Mouse (Mus musculus) neural tube, embryonic 14.5 days (tissue): ENCODE measurements at regions not wholly inside any gene's neighbourhood (a gene's known extent, or its start where the extent isn't known, plus 50 kb on each side); places are given as distances from the start of the nearest gene placed in this dataset.

Experiments used
- ATAC-seq: fragments of 200-750 bp; cut with Nextera tagmentation; 2 replicates; pipeline ENCODE4 v1.8.0; 2017; ENCODE audit warnings: low read depth, mild to moderate bottlenecking, moderate TSS enrichment, moderate library complexity
- H3K27ac ChIP-seq: fragments of 300-500 bp; sonication (generic); 2 replicates; pipeline ENCODE4 v1.5.1; 2014; ENCODE audit warnings: low read depth, mild to moderate bottlenecking, control low read depth, low read length, moderate library complexity, mixed read lengths
- H3K27me3 ChIP-seq: fragments of 300-500 bp; sonication (generic); 2 replicates; pipeline ENCODE4 v1.6.1; 2014; ENCODE audit warnings: low read length; ENCODE audit not compliant: control insufficient read depth, insufficient read depth
- H3K36me3 ChIP-seq: fragments of 300-500 bp; sonication (generic); 2 replicates; pipeline ENCODE4 v1.6.1; 2014; ENCODE audit warnings: low read length, mixed read lengths; ENCODE audit not compliant: control insufficient read depth, insufficient read depth
- H3K4me1 ChIP-seq: fragments of 300-500 bp; sonication (generic); 2 replicates; pipeline ENCODE4 v1.6.1; 2014; ENCODE audit warnings: low read length; ENCODE audit not compliant: control insufficient read depth, insufficient read depth
- H3K4me2 ChIP-seq: fragments of 300-500 bp; sonication (generic); 2 replicates; pipeline ENCODE4 v1.6.1; 2014; ENCODE audit warnings: mild to moderate bottlenecking, low read depth, low read length, control low read depth
- H3K4me3 ChIP-seq: fragments of 300-500 bp; sonication (generic); 2 replicates; pipeline ENCODE4 v1.5.1; 2014; ENCODE audit warnings: low read depth, low read length, control low read depth, mixed read lengths
- H3K9ac ChIP-seq: fragments of 300-500 bp; sonication (generic); replicated peaks from 2 replicates; pipeline ENCODE4 v1.6.1; 2014; ENCODE audit warnings: low read depth, mild to moderate bottlenecking, control low read depth, low read length, mixed read lengths
- H3K9me3 ChIP-seq: fragments of 300-500 bp; sonication (generic); 2 replicates; pipeline ENCODE4 v1.6.1; 2016; ENCODE audit warnings: low read length; ENCODE audit not compliant: control insufficient read depth
- WGBS: fragments of 180-500 bp; shearing (Covaris S2); extraction: QIAGEN DNeasy Blood & Tissue Kit; methylation state at CpG from one replicate; pipeline ENCODE4 v1.1.7; 2014; 5-methylcytosine and 5-hydroxymethylcytosine counted together

GRCm38 (mm10) chr10:97778531-97778930 lies 52.0 kb upstream of the C030005K15Rik start:
- Histone ChIP-seq H3K27ac (no peak overlapping the region), H3K4me1 (no peaks in the 10 kb centered on the region), H3K27me3 (no peaks in the 10 kb centered on the region), H3K9me3 (no peaks in the 10 kb centered on the region), H3K36me3 (no peaks in the 10 kb centered on the region), H3K9ac (no peak overlapping the region), H3K4me3 (no peak overlapping the region), H3K4me2 (no peak overlapping the region)
- no peak for ATAC-seq

GRCm38 (mm10) chr10:97779335-97779734 lies 52.8 kb upstream of the C030005K15Rik start:
- Histone ChIP-seq H3K4me2 (no peak overlapping the region), H3K9ac (no peak overlapping the region), H3K36me3 (no peaks in the 10 kb centered on the region), H3K27me3 (no peaks in the 10 kb centered on the region), H3K4me1 (no peaks in the 10 kb centered on the region), H3K27ac (no peak overlapping the region), H3K9me3 (no peaks in the 10 kb centered on the region), H3K4me3 (no peak overlapping the region)
- WGBS = 46% methylated on average over 4 of the region's 4 CpGs
- ATAC-seq = no peak

GRCm38 (mm10) chr10:97793804-97794203 lies 67.2 kb upstream of the C030005K15Rik start:
- 91% methylated on average over 2 of the region's 2 CpGs for WGBS
- Histone ChIP-seq H3K36me3 (no peaks in the 10 kb centered on the region), H3K9ac (no peak overlapping the region), H3K4me1 (no peaks in the 10 kb centered on the region), H3K4me3 (no peak overlapping the region), H3K9me3 (no peaks in the 10 kb centered on the region), H3K27ac (no peak overlapping the region), H3K4me2 (no peak overlapping the region), H3K27me3 (no peaks in the 10 kb centered on the region)
- no peak for ATAC-seq

GRCm38 (mm10) chr10:97801448-97802265 lies 75.1 kb upstream of the C030005K15Rik start:
- no peaks in the 10 kb centered on the region for H3K9me3 ChIP-seq
- H3K9ac ChIP-seq = no peak overlapping the region
- WGBS = 40% methylated on average over 9 of the region's 9 CpGs
- no peak overlapping the region for H3K27ac ChIP-seq
- H3K36me3 ChIP-seq = no peaks in the 10 kb centered on the region
- ATAC-seq = no peak; the same call in 1 of the 2 replicates
- no peak overlapping the region for H3K4me2 ChIP-seq
- H3K27me3 ChIP-seq = no peaks in the 10 kb centered on the region
- no peak overlapping the region for H3K4me3 ChIP-seq
- no peaks in the 10 kb centered on the region for H3K4me1 ChIP-seq

GRCm38 (mm10) chr10:97807947-97808346 lies 81.4 kb upstream of the C030005K15Rik start:
- no peaks in the 10 kb centered on the region for H3K9me3 ChIP-seq
- no peaks in the 10 kb centered on the region for H3K4me1 ChIP-seq
- no peaks in the 10 kb centered on the region for H3K36me3 ChIP-seq
- 57% methylated on average over 2 of the region's 2 CpGs for WGBS
- H3K27me3 ChIP-seq = no peaks in the 10 kb centered on the region
- no peak overlapping the region for H3K9ac ChIP-seq
- H3K27ac ChIP-seq = no peak overlapping the region
- ATAC-seq = no peak
- H3K4me3 ChIP-seq = no peak overlapping the region
- H3K4me2 ChIP-seq = no peak overlapping the region

- ATAC-seq = no peak
- Histone ChIP-seq H3K27me3 (no peaks in the 10 kb centered on the region), H3K4me1 (no peaks in the 10 kb centered on the region), H3K36me3 (no peaks in the 10 kb centered on the region), H3K9me3 (no peaks in the 10 kb centered on the region), H3K9ac (no peak overlapping the region), H3K4me2 (no peak overlapping the region), H3K27ac (no peak overlapping the region), H3K4me3 (no peak overlapping the region)
- 89% methylated on average over 3 of the region's 3 CpGs for WGBS
Measured at GRCm38 (mm10) chr10:97842574-97842973, 116.0 kb upstream of the C030005K15Rik start.

- Histone ChIP-seq H3K27ac (no peak overlapping the region), H3K9ac (no peak overlapping the region), H3K4me3 (no peak overlapping the region), H3K4me2 (no peak overlapping the region), H3K36me3 (no peaks in the 10 kb centered on the region), H3K9me3 (no peaks in the 10 kb centered on the region), H3K27me3 (no peaks in the 10 kb centered on the region), H3K4me1 (no peaks in the 10 kb centered on the region)
- WGBS = 80% methylated on average over 2 of the region's 2 CpGs
- no peak for ATAC-seq
Measured at GRCm38 (mm10) chr10:97851487-97851886, 124.9 kb upstream of the C030005K15Rik start.

GRCm38 (mm10) chr10:97877088-97877487 lies 150.5 kb upstream of the C030005K15Rik start:
- H3K9me3 ChIP-seq = no peaks in the 10 kb centered on the region
- ATAC-seq = no peak
- H3K4me3 ChIP-seq = no peak overlapping the region
- H3K9ac ChIP-seq = no peak overlapping the region
- H3K36me3 ChIP-seq = no peaks in the 10 kb centered on the region
- WGBS = 55% methylated on average over 3 of the region's 3 CpGs
- H3K27me3 ChIP-seq = no peaks in the 10 kb centered on the region
- H3K27ac ChIP-seq = no peak overlapping the region
- H3K4me2 ChIP-seq = no peak overlapping the region
- H3K4me1 ChIP-seq = no peaks in the 10 kb centered on the region

GRCm38 (mm10) chr10:97886049-97886448 lies 159.5 kb upstream of the C030005K15Rik start:
- no peak overlapping the region for H3K27ac ChIP-seq
- no peak overlapping the region for H3K4me2 ChIP-seq
- H3K36me3 ChIP-seq = no peaks in the 10 kb centered on the region
- no peaks in the 10 kb centered on the region for H3K4me1 ChIP-seq
- H3K9ac ChIP-seq = no peak overlapping the region
- H3K9me3 ChIP-seq = no peaks in the 10 kb centered on the region
- WGBS = 92% methylated on average over 1 of the region's 1 CpGs
- H3K27me3 ChIP-seq = no peaks in the 10 kb centered on the region
- H3K4me3 ChIP-seq = no peak overlapping the region
- no peak for ATAC-seq
